Mouse (Mus musculus): ENCODE measurements around the gene Tigit.

The Tigit gene

GRCm38 (mm10) chr16:43617346-43617745 is 46.6 kb downstream of the Tigit start:
- no peak for DNase-seq

GRCm38 (mm10) chr16:43616348-43616747 is 47.6 kb downstream of the Tigit start:
- DNase-seq: no peak

GRCm38 (mm10) chr16:43610375-43610774 is 53.6 kb downstream of the Tigit start:
- DNase-seq: no peak

- no peak for DNase-seq
Measured at GRCm38 (mm10) chr16:43608066-43608465, 55.9 kb downstream of the Tigit start.

GRCm38 (mm10) chr16:43607086-43607485 is 56.9 kb downstream of the Tigit start:
- no peak for DNase-seq

- no peak for DNase-seq
Measured at GRCm38 (mm10) chr16:43604399-43605013, 59.4 kb downstream of the Tigit start.

- no peak for DNase-seq
Measured at GRCm38 (mm10) chr16:43603591-43604141, 60.3 kb downstream of the Tigit start.

- no peak for DNase-seq
Measured at GRCm38 (mm10) chr16:43602573-43602972, 61.4 kb downstream of the Tigit start.

GRCm38 (mm10) chr16:43599707-43600106 is 64.2 kb downstream of the Tigit start:
- no peak for DNase-seq
